Mouse (Mus musculus) brain, embryonic 14.5 days (tissue): ENCODE data around the gene Nipa2.

Source experiments
- CTCF ChIP-seq: fragments of 200-500 bp; IDR thresholded peaks from 2 replicates; pipeline ENCODE4 v1.5.1; 2012; ENCODE audit warnings: inconsistent platforms, mild to moderate bottlenecking, moderate library complexity, borderline replicate concordance; ENCODE audit not compliant: insufficient read depth, insufficient read length; ENCODE audit errors: extremely low read depth
- POLR2A ChIP-seq: fragments of 200-500 bp; IDR thresholded peaks from 2 replicates; pipeline ENCODE4 v1.6.1; 2012; ENCODE audit warnings: mild to moderate bottlenecking, inconsistent platforms, borderline replicate concordance; ENCODE audit not compliant: poor library complexity, insufficient read depth, insufficient read length, severe bottlenecking; ENCODE audit errors: extremely low read depth

GRCm38 (mm10) chr7:55938341-55938740 is 23.9 kb downstream of the Nipa2 start:
- no peak for TF ChIP-seq CTCF
- no peak for TF ChIP-seq POLR2A
